Mouse (Mus musculus): ENCODE results near the gene Lat2. TPM values are rescaled to one million over a fixed set of nuclear protein-coding genes. Genes with fewer than 3 reads are reported as not detected.

The Lat2 gene
- 0.54 TPM in 1 of 2 replicates, not detected in the other for polyA plus RNA-seq (2012)

- no peak for TF ChIP-seq GATA1 (IDR thresholded peaks at IDR 0.05; ENCODE audit: low read length)
Observed at GRCm38 (mm10) chr5:134614802-134615201, at the start of gene Lat2. Gene Lat2, minus strand, starts transcription at chr5:134615025.

GRCm38 (mm10) chr5:134656708-134657107 lies 41.9 kb upstream of the Lat2 start:
- TF ChIP-seq GATA1 (IDR thresholded peaks at IDR 0.05; ENCODE audit: low read length) = no peak

- no peak for TF ChIP-seq GATA1 (IDR thresholded peaks at IDR 0.05; ENCODE audit: low read length)
Observed at GRCm38 (mm10) chr5:134652015-134652414, 37.2 kb upstream of the Lat2 start.

DNA sequence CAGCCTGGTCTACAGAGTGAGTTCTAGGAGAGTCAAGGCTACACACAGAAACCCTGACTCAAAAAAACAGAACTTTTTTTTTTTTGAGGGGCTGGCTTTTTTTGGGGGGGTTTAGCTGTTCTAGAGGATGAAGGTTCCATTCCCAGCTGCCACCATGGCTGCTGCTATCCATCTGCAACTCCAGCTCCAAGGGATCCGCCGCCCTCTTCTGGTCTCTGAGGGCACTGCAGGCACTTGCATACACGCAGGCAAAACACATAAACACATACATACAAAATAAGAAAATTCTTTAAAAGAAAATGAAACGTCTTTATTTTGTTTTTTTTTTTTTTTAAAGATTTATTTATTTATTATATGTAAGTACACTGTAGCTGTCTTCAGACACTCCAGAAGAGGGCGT lies 36.1 kb upstream of the Lat2 start:
- TF ChIP-seq GATA1 (IDR thresholded peaks at IDR 0.05; ENCODE audit: low read length) = no peak

- TF ChIP-seq GATA1 (IDR thresholded peaks at IDR 0.05; ENCODE audit: low read length) = no peak
Observed at GRCm38 (mm10) chr5:134647394-134647793, 32.6 kb upstream of the Lat2 start.

GRCm38 (mm10) chr5:134646461-134646860 lies 31.6 kb upstream of the Lat2 start:
- no peak for TF ChIP-seq GATA1 (IDR thresholded peaks at IDR 0.05; ENCODE audit: low read length)

DNA sequence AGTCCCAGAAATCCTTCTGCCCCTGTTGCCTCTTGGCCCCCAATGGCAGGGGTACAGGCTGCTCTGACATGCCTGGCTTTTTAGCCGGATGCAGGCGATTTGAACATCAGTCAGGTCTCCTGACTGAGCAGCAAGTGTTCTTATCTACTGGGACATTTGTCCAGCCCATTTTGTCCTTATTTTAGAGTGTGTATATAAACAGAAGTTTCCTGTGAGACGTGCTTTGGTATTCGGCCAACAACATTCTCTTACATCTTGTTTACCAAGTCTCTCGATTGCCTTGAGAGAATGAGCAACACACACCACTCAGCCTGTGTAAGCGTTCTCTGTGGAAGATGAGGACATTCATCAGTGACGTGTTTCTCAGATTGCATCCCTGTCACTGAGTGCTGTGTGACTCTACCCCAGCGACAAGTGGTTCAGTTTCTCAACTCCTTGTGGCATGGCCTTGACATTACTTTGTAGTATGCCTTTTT lies 29.9 kb upstream of the Lat2 start:
- TF ChIP-seq GATA1 (IDR thresholded peaks at IDR 0.05; ENCODE audit: low read length) = no peak

DNA sequence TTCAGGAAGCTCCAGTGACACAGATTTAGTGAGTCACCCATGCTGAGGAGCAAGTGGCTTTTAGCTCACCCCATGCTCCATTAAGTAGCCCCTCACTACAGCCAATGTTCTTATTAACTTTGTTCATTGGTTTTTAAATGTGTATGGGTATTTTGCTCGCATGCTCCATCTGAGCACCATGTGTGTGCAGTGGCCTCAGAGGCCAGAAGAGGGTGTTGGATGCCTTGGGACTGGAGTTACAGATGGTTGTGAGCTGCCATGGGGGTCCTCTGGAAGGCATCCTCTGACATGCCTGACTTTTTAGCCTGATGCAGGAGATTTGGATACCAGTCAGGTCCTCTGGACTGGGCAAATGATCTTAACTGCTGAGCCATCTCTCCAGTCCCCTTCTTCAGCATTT lies 29.3 kb upstream of the Lat2 start:
- TF ChIP-seq GATA1 (IDR thresholded peaks at IDR 0.05; ENCODE audit: low read length) = no peak

DNA sequence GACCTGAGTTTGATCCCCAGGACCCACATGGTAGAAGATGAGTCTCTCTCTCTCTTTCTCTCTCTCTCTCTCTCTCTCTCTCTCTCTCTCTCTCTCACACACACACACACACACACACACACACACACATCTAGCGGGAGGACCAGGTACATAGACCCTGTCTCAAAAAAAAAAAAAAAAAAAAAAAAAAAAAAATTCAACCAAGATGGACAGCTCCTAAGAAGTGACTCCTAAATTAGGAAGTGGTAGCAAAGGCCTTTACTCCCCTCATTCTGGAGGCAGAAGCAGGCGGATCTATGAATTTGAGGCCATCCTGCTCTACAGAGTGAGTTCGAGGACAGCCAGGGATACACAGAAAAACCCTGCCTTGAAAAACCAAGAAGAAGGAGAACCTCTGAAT lies 25.5 kb upstream of the Lat2 start:
- no peak for TF ChIP-seq GATA1 (IDR thresholded peaks at IDR 0.05; ENCODE audit: low read length)

DNA sequence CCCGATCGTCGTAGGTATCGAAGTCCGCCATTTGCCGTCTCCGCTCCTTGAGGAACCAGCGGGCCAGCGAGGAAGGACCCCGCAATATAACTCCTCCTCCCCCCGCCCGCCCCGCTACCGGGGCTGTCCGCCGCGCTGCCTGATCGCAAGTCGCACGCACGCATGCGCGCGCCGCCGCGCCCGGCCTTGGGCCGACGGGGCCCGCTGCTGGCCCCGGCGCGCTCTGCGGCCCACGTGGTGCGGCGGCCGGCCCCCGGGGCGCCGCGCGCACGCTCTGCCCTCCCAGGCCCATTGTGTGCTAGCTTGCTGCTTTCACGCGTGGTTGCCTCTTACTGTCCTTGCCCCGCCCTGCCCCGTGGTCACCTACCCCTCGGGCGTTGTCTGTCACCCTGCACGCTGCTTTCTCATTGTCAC lies 24.5 kb upstream of the Lat2 start, which contains the start of gene Eif4h:
TSS of gene Eif4h (minus strand) at position 222 of the 414 bp plus-strand sequence.
- TF ChIP-seq GATA1 (IDR thresholded peaks at IDR 0.05; ENCODE audit: low read length) = no peak

DNA sequence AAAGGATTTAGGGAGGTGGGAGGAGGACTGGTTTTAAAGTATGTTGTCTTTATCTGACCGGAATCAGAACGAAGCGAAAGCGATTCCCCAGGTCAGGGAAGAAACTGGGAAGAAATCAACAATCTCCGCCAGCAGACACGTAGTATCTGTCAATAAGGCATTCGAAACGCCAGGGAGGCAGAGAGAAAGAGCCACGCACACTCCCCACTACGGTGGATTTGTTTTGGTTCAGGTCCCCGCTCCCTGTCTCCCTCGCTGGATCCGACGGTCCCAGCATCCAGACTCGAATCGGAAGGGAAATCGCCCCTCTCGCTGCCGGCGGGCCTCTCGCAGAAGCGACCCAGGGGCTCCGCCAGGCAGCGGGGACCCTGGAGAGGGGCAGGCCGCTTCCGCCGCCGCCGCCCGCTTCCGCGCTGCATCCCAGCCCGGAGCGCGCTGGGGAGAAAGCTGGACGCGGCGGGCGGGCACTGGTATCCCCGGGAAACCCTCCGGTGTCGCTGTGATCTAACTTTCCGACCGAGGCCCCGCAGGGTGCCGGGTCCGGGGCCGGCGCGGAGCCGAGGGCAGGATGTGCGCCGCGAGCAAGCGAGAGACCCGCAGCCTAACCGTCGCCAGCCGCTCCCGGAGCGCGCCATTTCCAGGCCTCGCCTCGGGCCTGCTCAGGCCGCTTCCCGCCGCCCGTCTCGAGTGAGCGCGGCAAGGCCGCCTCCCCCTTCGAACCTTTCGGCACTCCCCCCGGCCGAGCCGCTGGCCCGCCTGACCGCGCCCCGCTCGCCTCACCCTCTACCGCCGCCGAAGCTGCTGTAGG lies 23.8 kb upstream of the Lat2 start:
- no peak for TF ChIP-seq GATA1 (IDR thresholded peaks at IDR 0.05; ENCODE audit: low read length)

- TF ChIP-seq GATA1 (IDR thresholded peaks at IDR 0.05; ENCODE audit: low read length) = no peak
Observed at GRCm38 (mm10) chr5:134637820-134638367, 23.1 kb upstream of the Lat2 start.

DNA sequence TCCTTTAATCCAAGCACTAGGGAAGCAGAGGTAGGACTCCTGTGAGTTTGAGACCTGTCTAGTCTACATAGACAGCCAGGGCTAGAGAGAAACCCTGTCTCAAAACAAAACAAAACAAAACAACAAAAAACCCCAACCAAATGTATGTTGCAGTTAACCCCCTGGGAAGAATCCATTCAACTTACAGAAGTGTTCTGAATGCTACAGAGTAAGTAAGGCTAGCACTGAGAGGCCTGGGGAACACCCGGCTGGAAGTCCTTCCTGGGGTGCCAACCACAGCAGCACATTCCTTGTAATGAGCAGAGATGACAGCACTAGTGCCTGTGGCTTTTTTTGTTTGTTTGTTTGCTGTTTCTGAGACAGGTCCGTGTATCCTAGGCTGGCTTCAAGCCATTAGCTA lies 18.0 kb upstream of the Lat2 start:
- no peak for TF ChIP-seq GATA1 (IDR thresholded peaks at IDR 0.05; ENCODE audit: low read length)

DNA sequence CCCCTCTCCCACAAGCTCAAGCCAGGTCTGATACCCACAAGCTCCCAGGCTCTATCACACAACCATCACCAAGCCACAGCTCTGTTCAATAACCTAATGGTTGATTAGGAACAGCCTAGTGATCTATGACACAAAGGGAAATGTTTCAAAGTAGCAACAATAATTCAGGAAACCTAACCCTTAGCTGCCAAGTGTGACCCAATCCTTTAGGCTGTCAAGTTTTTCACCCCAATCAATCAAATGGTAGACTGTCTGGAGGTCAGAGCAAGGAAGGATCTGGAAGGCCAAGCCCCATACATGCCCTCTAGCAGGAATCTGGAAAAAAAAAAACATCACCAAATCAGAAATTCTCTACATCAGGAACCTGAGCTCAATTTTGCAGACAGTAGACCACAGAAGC lies 16.0 kb upstream of the Lat2 start:
- no peak for TF ChIP-seq GATA1 (IDR thresholded peaks at IDR 0.05; ENCODE audit: low read length)

DNA sequence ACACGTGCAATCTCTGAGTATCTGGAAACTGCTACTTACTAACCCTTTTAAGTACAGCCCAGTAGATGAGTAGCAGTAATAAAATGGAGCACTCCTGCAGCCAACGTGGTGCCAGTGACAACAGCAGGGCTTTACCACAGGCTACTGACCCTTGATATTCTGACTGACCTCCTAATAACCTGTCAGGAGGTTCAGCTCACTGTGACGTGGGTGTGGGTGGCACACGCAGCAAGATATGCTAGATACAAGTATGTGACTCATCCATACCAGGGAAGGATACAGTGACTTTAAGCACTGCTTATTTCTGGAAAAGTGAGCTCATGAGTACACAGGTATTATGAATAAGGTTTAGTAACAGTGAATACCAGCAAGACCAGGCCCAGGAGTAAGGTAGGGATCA lies 14.7 kb upstream of the Lat2 start:
- TF ChIP-seq GATA1 (IDR thresholded peaks at IDR 0.05; ENCODE audit: low read length) = no peak

DNA sequence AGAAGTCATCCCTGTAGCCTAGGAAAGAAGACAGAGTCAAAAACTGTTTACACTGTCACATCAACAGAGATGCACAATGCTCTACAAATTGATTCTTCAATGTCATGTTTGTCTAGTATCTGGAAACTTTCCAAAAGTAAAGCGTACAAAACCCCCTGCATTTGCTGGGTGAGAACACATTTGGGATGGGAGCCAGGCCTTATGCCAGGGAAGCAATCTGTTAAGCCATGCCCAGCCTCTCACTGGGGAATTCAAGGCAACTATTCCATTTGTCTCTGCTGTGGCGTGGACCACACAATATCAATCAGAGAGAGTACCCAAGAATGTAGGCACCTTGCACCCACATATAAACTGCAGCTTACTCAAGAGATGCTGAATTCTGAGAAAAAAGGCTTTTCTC lies 7.2 kb upstream of the Lat2 start:
- TF ChIP-seq GATA1 (IDR thresholded peaks at IDR 0.05; ENCODE audit: low read length) = no peak

GRCm38 (mm10) chr5:134621099-134621640 lies 6.3 kb upstream of the Lat2 start:
- no peak for TF ChIP-seq GATA1 (IDR thresholded peaks at IDR 0.05; ENCODE audit: low read length)
